Mouse (Mus musculus) heart, adult 2 months (tissue): Measurements from ENCODE around the gene Olfr510.

Experiments used
- EP300 ChIP-seq: fragments of 200-500 bp; IDR thresholded peaks from 2 replicates; pipeline ENCODE4 v1.6.1; 2011; ENCODE audit warnings: low read depth, low read length, control low read depth; ENCODE audit not compliant: insufficient read depth
- POLR2A ChIP-seq: fragments of 200-500 bp; IDR thresholded peaks from 2 replicates; pipeline ENCODE4 v1.6.1; 2011; ENCODE audit warnings: mild to moderate bottlenecking, low read depth, low read length, control low read depth; ENCODE audit not compliant: insufficient read depth

GRCm38 (mm10) chr7:108671058-108671457 is 4.8 kb downstream of the Olfr510 start:
- TF ChIP-seq POLR2A (no peak), EP300 (no peak)
